Mouse (Mus musculus) CD4-positive, CD25-positive, alpha-beta regulatory T cell, adult 4 months (primary cell): ENCODE data around the gene Olfr195. TPM values are rescaled to one million over a fixed set of nuclear protein-coding genes. Genes with fewer than 3 reads are reported as not detected.
"Not testable (repeated sequence)": the region's sequence is repeated elsewhere in the genome, so short reads cannot be mapped to it uniquely, and the experiment has no call there.

Source experiments
- ATAC-seq: one replicate; pipeline ENCODE4 v1.8.0; 2017
- polyA plus RNA-seq, 2 experiments: library from polyadenylated mRNA; unstranded; fragments of 100-300 nt; shearing (Covaris generic); gene quantifications; one replicate each; pipeline ENCODE4 v1.2.1; 2017

Olfr195 gene
- polyA plus RNA-seq: not detected

GRCm38 (mm10) chr16:59146746-59147145 lies at the start of gene Olfr195:
Gene Olfr195 (plus strand): TSS chr16:59147046.
- no peak for ATAC-seq

GRCm38 (mm10) chr16:59105312-59105711 lies 41.5 kb upstream of the Olfr195 start:
- no peak for ATAC-seq

GRCm38 (mm10) chr16:59108522-59108921 lies 38.3 kb upstream of the Olfr195 start:
- ATAC-seq: not testable (repeated sequence)

GRCm38 (mm10) chr16:59111781-59112180 lies 35.1 kb upstream of the Olfr195 start, which contains the start of gene Olfr193:
Gene Olfr193 (minus strand): TSS chr16:59111881.
- no peak for ATAC-seq

- ATAC-seq: no peak
Observed at GRCm38 (mm10) chr16:59120969-59121368, 25.9 kb upstream of the Olfr195 start, which contains the start of gene Olfr194. Gene Olfr194 (minus strand): TSS chr16:59121069.

GRCm38 (mm10) chr16:59130740-59131139 lies 16.1 kb upstream of the Olfr195 start:
- ATAC-seq: no peak

- no peak for ATAC-seq
Observed at GRCm38 (mm10) chr16:59141105-59141504, 5.7 kb upstream of the Olfr195 start.

GRCm38 (mm10) chr16:59151996-59152395 lies 5.2 kb downstream of the Olfr195 start:
- no peak for ATAC-seq

GRCm38 (mm10) chr16:59170354-59170753 lies 23.5 kb downstream of the Olfr195 start, which contains the start of gene Olfr196:
Gene Olfr196 (minus strand): TSS chr16:59170454.
- ATAC-seq: no peak

Other genes starting within 250 kb of the Olfr195 start
- gene Olfr181, start 218.3 kb upstream of the Olfr195 start, polyA plus RNA-seq: under 1 TPM in 1 of 2 experiments, not detected in 1; 0.23 TPM
- not detected for gene Olfr180, start 217.7 kb upstream of the Olfr195 start, polyA plus RNA-seq
- not detected for gene Olfr183, start 151.7 kb upstream of the Olfr195 start, polyA plus RNA-seq
- gene Olfr186, start 116.8 kb upstream of the Olfr195 start, polyA plus RNA-seq: not detected
- gene Olfr187, start 107.3 kb upstream of the Olfr195 start, polyA plus RNA-seq: not detected
- under 1 TPM in 1 of 2 experiments, not detected in 1; 0.04 TPM for gene Olfr190, start 69.0 kb upstream of the Olfr195 start, polyA plus RNA-seq
- gene Olfr191, start 57.2 kb upstream of the Olfr195 start, polyA plus RNA-seq: not detected
- gene Olfr193, start 35.2 kb upstream of the Olfr195 start, polyA plus RNA-seq: not detected
- gene Olfr194, start 26.0 kb upstream of the Olfr195 start, polyA plus RNA-seq: not detected
- gene Olfr196, start 23.4 kb downstream of the Olfr195 start, polyA plus RNA-seq: not detected
- not detected for gene Olfr198, start 56.5 kb downstream of the Olfr195 start, polyA plus RNA-seq
- not detected for gene Olfr199, start 72.7 kb downstream of the Olfr195 start, polyA plus RNA-seq
- not detected for gene Olfr201, start 125.6 kb downstream of the Olfr195 start, polyA plus RNA-seq
- not detected for gene Olfr202, start 139.7 kb downstream of the Olfr195 start, polyA plus RNA-seq
- gene Olfr203, start 151.8 kb downstream of the Olfr195 start, polyA plus RNA-seq: not detected
- not detected for gene Olfr204, start 171.2 kb downstream of the Olfr195 start, polyA plus RNA-seq
- not detected for gene Olfr205, start 184.1 kb downstream of the Olfr195 start, polyA plus RNA-seq
- gene Olfr206, start 202.2 kb downstream of the Olfr195 start, polyA plus RNA-seq: not detected
- gene Olfr209, start 216.9 kb downstream of the Olfr195 start, polyA plus RNA-seq: not detected